Mouse (Mus musculus): ENCODE data around the gene Abcb4. TPM values are rescaled to one million over a fixed set of nuclear protein-coding genes. Genes with fewer than 3 reads are reported as not detected.
"Not testable (repeated sequence)": the region's sequence is repeated elsewhere in the genome, so short reads cannot be mapped to it uniquely, and the experiment has no call there.

Gene Abcb4
- total and polyA plus RNA-seq, 3 experiments: 86.0 to 107 TPM; not detected in 1

- no peak for TF ChIP-seq MAFK (IDR thresholded peaks at IDR 0.05; ENCODE audit: borderline replicate concordance, low read depth, low read length)
- TF ChIP-seq UBTF (IDR thresholded peaks at IDR 0.05; ENCODE audit: borderline replicate concordance, insufficient read depth, low read depth, low read length): no peak
Measured at GRCm38 (mm10) chr5:8863580-8864337, 29.8 kb upstream of the Abcb4 start (continued).

- not testable (repeated sequence) for H3K9me3 ChIP-seq (replicated peaks; ENCODE audit: insufficient read depth, low read length); H3K36me3 ChIP-seq (ENCODE audit: control insufficient read depth in 1 of 2, insufficient read depth in 2 of 2, low read length in 2 of 2); H3K4me3 ChIP-seq (ENCODE audit: control insufficient read depth in 1 of 2, insufficient read depth in 1 of 2, low read depth in 2 of 2, low read length in 2 of 2); H3K79me2 ChIP-seq (ENCODE audit: control insufficient read depth, insufficient read depth, low read length, poor library complexity); DNase-seq (ENCODE audit: low read depth, low spot score); H3K27me3 ChIP-seq (ENCODE audit: control insufficient read depth in 1 of 2, insufficient read depth in 2 of 2, low read length in 2 of 2); H3K9ac ChIP-seq (ENCODE audit: control insufficient read depth, low read depth, low read length, poor library complexity, severe bottlenecking); H3K4me1 ChIP-seq (ENCODE audit: control insufficient read depth in 1 of 2, insufficient read depth in 2 of 2, low read length in 2 of 2); H3K27ac ChIP-seq (ENCODE audit: control insufficient read depth, low read depth, low read length)
Measured at GRCm38 (mm10) chr5:8865630-8866029, 27.9 kb upstream of the Abcb4 start.

DNA sequence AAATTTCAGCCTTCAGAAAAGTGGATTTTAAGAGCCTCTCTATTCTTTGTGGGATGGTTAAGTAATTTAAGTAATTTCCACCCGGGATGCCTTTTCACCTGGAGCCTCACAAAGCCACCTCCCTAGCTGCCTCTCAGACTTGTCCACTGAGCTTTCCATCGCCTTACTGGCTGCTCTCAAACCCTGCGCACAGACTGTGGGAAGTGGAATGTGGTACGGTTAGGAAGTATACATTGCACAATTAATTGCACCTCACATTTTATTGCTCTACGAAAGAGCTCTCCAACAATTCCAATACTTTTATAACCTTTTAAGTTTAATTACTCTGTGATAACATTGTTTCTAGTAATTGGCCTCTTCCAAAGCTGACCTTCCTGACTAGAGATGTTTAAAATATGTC is 27.2 kb upstream of the Abcb4 start:
- H3K36me3 ChIP-seq (ENCODE audit: control insufficient read depth in 1 of 2, insufficient read depth in 2 of 2, low read length in 2 of 2): peaks cover 0 to 5% of the 10 kb centered on the region in 2 experiments; a peak in 2 of 4 replicates
- H3K27ac ChIP-seq (ENCODE audit: control insufficient read depth, low read depth, low read length): no peak overlapping the region
- no peaks in the 10 kb centered on the region for H3K27me3 ChIP-seq (ENCODE audit: control insufficient read depth in 1 of 2, insufficient read depth in 2 of 2, low read length in 2 of 2)
- no peak overlapping the region for H3K4me3 ChIP-seq (ENCODE audit: control insufficient read depth in 1 of 2, insufficient read depth in 1 of 2, low read depth in 2 of 2, low read length in 2 of 2)
- H3K9me3 ChIP-seq (replicated peaks; ENCODE audit: insufficient read depth, low read length): no peaks in the 10 kb centered on the region
- H3K4me1 ChIP-seq (ENCODE audit: control insufficient read depth in 1 of 2, insufficient read depth in 2 of 2, low read length in 2 of 2): peaks cover 0 to 7% of the 10 kb centered on the region in 2 experiments; a peak in 2 of 4 replicates
- H3K79me2 ChIP-seq (ENCODE audit: control insufficient read depth, insufficient read depth, low read length, poor library complexity): no peaks in the 10 kb centered on the region
- DNase-seq (ENCODE audit: low read depth, low spot score): no peak
- TF ChIP-seq CHD1 (IDR thresholded peaks at IDR 0.05; ENCODE audit: low read depth, low read length): no peak
- H3K9ac ChIP-seq (ENCODE audit: control insufficient read depth, low read depth, low read length, poor library complexity, severe bottlenecking): no peak overlapping the region

DNA sequence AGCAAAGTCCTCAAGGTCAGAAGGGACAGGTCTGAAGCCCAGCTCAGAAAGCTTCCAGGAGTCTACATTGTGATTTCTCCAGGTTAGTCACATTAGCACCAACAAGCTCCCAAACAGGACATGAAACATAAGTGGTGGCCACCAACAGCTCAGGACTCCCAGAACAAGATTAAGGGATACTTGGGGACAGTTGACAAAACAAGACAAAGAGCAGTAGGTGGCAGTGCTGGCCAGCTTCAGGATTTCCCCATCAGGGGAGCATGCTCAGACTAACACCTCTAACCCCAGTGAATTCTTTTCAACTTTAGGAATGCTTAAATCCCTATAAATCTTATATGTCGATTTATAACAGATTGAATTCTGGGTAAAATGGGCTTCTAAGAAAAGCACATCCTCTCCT is 25.5 kb upstream of the Abcb4 start:
- Histone ChIP-seq H3K9me3 (replicated peaks; ENCODE audit: insufficient read depth, low read length) (no peaks in the 10 kb centered on the region), H3K27me3 (ENCODE audit: control insufficient read depth in 1 of 2, insufficient read depth in 2 of 2, low read length in 2 of 2) (no peaks in the 10 kb centered on the region), H3K4me3 (ENCODE audit: control insufficient read depth in 1 of 2, insufficient read depth in 1 of 2, low read depth in 2 of 2, low read length in 2 of 2) (no peak overlapping the region), H3K9ac (ENCODE audit: control insufficient read depth, low read depth, low read length, poor library complexity, severe bottlenecking) (no peak overlapping the region), H3K27ac (ENCODE audit: control insufficient read depth, low read depth, low read length) (no peak overlapping the region), H3K79me2 (ENCODE audit: control insufficient read depth, insufficient read depth, low read length, poor library complexity) (no peaks in the 10 kb centered on the region), H3K4me1 (ENCODE audit: control insufficient read depth in 1 of 2, insufficient read depth in 2 of 2, low read length in 2 of 2) (peaks cover 0 to 7% of the 10 kb centered on the region in 2 experiments; a peak in 2 of 4 replicates), H3K36me3 (ENCODE audit: control insufficient read depth in 1 of 2, insufficient read depth in 2 of 2, low read length in 2 of 2) (peaks cover 0 to 5% of the 10 kb centered on the region in 2 experiments; a peak in 2 of 4 replicates)
- TF ChIP-seq ZC3H11A (IDR thresholded peaks at IDR 0.05; ENCODE audit: low read depth, low read length) (peak; percentile 69), EP300 (IDR thresholded peaks at IDR 0.05; ENCODE audit: low read depth in 1 of 2, low read length in 2 of 2) (no peak), NRF1 (IDR thresholded peaks at IDR 0.05; ENCODE audit: insufficient read depth, low read depth, low read length, poor library complexity, severe bottlenecking) (peak; percentile 55; the same call in 1 of the 2 replicates), CTCF (IDR thresholded peaks at IDR 0.05 in 2 of 3, conservative IDR thresholded peaks at IDR 0.05 in 1 of 3; ENCODE audit: control insufficient read depth in 1 of 3, insufficient read depth in 1 of 3, low read depth in 2 of 3, low read length in 3 of 3, poor library complexity in 1 of 3, severe bottlenecking in 1 of 3) (peak; percentile 29 to 74 (median 53)), RAD21 (IDR thresholded peaks at IDR 0.05; ENCODE audit: low read depth, low read length) (peak; percentile 86), SMC3 (IDR thresholded peaks at IDR 0.05; ENCODE audit: low read depth, low read length) (peak; percentile 67)
- peak; percentile 53 for DNase-seq (ENCODE audit: low read depth, low spot score)

All from MEL (cell line).